Mouse (Mus musculus): ENCODE data around the gene Prdx5.

DNA sequence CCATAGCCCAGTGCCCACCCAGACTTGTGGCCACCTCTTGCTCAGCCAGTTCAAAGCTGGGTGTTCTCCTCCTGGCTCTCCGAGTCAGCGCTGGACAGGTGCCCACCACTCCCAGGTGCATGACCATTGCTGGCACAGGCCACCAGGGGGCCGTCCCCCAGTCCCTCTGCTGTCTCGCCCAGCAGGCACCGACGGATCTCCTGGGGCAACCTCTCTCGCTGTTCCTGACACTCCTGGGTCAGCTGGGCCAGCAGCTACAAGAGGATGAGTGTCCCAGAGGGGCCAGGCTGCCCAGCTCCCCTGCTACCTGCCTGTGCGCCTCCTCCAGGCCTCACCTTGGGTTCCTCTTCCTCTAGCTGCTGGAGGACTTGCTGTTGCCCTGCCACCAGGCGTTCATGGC is 44.1 kb upstream of the Prdx5 start:
- TF ChIP-seq CTCF (conservative IDR thresholded peaks at IDR 0.05; ENCODE audit: insufficient read depth, insufficient read length, low read depth, low read length), result peak; percentile 61
- no peak for TF ChIP-seq POLR2A (IDR thresholded peaks at IDR 0.05; ENCODE audit: low read depth, low read length)
